Mouse (Mus musculus): ENCODE measurements around the gene Gm28047.

GRCm38 (mm10) chr15:102557580-102557979 lies 67.3 kb downstream of the Gm28047 start:
- TF ChIP-seq CTCF (IDR thresholded peaks at IDR 0.05; ENCODE audit: low read depth) (peak; percentile 11; the same call in 1 of the 2 replicates), EP300 (IDR thresholded peaks at IDR 0.05; ENCODE audit: low read depth) (no peak)
